Mouse (Mus musculus) splenic B cell, adult 2 months (primary cell): ENCODE measurements around the gene Rnf31.
A peak's percentile ranks its signal among the peaks of the same experiment; 100 is the strongest.

Source experiments
- DNase-seq: peaks from one replicate; pipeline ENCODE4 v3.0.0-alpha.2; 2011; ENCODE audit warnings: low read depth, low spot score
- H3K27me3 ChIP-seq: 2 replicates; pipeline ENCODE4 v1.6.1; 2012; ENCODE audit warnings: mild to moderate bottlenecking, low read length, moderate library complexity, mixed read lengths; ENCODE audit not compliant: control insufficient read depth, poor library complexity, insufficient read depth, severe bottlenecking
- H3K36me3 ChIP-seq: 2 replicates; pipeline ENCODE4 v1.6.1; 2012; ENCODE audit warnings: mild to moderate bottlenecking, low read length, moderate library complexity, mixed read lengths; ENCODE audit not compliant: control insufficient read depth, poor library complexity, insufficient read depth, severe bottlenecking

The Rnf31 gene

DNA sequence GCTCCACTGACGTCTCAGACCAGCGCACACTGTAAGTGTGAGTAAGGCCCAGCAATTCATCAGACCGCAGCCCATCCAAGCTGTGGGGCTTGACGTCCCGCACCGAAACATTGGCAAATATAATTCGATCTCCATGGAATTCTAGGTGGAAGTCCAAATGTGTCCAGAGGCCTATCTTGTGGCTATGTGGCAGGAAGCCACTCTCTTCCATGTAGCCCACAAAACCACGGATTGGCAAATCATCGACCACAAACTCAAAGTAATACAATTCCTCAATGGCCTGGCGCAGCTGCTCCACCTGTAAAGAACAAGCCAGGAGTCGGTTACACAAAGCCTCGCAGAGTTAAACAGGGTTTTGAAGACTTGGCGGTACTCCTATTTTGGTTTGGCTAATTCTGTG, 49.8 kb downstream of the Rnf31 start:
- H3K27me3 ChIP-seq: no peaks in the 10 kb centered on the region
- H3K36me3 ChIP-seq: peaks cover 8% of the 10 kb centered on the region; the same call in 1 of the 2 replicates
- no peak for DNase-seq

DNA sequence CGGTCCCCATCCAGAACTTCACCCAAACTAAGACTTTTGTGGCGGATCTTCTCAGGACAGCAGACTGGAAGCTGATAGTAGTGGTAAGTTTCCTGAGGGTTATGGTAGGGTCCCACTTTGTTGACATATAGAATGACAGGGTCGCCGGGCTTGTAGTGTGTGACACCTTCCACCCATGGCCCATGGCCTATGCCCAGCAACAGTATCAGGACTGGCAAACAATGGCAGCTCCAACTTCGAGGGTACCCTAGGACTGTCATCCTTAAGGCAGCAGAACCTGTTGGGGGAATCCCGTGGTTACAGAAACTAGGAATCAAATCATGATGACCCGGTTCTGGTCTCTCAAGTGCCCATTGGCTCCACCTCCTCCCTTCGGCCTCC, 51.2 kb downstream of the Rnf31 start:
- Histone ChIP-seq H3K27me3 (no peaks in the 10 kb centered on the region), H3K36me3 (peaks cover 8% of the 10 kb centered on the region; the same call in 1 of the 2 replicates)
- no peak for DNase-seq

DNA sequence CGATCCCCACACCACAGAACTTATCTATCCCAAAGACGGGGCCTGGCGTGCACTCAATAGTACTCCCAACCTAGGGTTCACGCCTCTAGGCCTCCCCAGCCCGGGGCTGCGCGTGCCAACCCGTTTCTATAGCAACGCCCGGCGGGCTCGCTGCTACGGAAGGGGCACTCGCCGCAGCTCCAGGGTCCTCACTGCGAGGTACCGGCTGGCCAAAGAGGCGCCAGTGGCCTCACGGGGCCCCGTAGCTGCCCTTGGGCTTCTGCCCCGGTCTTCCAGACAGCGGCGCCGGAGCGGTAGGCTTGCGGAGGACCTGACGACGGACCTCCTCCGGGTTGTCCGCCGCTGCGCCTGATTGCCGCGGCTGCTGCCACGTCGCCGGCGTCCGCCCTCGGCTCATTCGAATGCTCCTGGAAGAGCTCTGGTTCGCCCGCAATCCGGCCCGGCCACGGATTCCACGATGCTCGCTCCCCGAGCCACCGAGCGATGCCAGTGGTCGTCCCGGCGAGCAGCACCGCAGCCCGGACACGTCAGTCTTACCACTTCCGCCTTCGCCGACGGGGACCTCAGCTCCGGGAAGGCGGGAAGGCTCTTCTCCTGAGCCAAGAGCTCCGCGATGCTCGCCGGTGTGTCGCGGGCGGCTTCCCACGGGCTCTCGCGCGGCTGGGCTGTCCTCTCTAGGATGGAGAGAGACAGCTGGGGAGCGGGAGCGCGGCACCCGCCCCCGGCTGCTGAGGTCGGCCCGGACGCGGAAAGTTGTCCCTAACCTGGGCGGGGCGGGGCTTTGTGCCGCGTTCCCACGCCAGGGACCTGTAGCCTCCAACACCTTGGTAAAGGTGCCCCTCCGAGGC, 51.8 kb downstream of the Rnf31 start, which contains the start of gene Tm9sf1:
Tm9sf1 (minus strand) TSS at position 747 of the 848 bp plus-strand sequence.
- H3K36me3 ChIP-seq: peaks cover 6% of the 10 kb centered on the region; the same call in 1 of the 2 replicates
- peak; percentile 79 for DNase-seq
- H3K27me3 ChIP-seq: no peaks in the 10 kb centered on the region

DNA sequence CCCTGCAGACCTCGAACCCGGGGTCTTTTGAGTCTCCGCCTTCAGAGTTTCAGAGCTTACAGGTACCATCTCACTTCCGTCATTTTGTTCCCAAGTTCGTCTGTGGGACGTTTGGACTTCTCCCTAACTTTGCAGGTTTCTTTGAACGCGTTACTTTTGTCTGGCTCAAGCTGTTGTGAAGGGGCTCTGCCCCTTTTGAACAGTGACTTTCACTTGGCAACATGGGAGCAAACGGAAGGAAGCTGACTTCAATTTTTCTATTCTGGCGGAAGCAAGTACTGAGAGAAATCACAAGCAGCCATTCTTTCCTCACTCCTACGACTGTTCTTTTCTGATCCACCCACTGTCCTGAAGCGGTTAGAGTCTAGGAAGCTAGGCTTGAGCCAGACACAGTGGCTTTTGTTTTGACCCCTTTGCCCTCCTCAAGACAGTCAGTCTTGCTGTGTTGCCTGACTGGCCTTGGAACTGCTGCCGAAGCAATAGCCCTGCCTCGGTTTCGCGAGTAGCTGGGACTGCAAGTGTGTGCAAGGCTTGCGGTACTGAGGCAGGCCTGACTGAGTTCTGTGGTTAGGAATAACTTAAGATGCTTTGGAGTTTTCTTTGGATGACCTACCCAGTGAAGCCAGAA, 52.9 kb downstream of the Rnf31 start:
- DNase-seq: peak; percentile 23
- peaks cover 4% of the 10 kb centered on the region; the same call in 1 of the 2 replicates for H3K36me3 ChIP-seq

DNA sequence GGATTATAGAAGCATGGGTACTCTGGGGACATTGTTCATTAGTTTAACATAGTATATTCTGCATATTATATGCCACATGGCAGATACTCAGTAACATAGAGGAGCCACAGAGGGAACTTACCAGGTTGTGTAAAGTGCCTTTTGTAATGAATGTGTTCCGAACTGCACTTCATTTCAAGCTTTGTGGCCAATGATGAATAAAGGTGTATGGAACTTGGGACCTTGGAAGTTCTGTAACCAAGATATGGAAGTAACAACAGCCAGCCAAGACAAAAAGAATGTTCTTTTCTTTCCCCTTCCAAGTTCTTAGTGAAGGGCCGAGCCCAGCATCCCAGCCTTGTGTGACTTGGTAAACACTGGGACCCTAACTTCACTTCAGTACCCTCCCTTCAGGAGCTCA, 58.4 kb downstream of the Rnf31 start, which contains the start of gene Tssk4:
Tssk4 (plus strand) TSS at position 301 of the 400 bp plus-strand sequence.
- DNase-seq: no peak
- H3K36me3 ChIP-seq: no peaks in the 10 kb centered on the region
- H3K27me3 ChIP-seq: no peaks in the 10 kb centered on the region

More for the DNA sequence above, 52.9 kb downstream of the Rnf31 start:
- H3K27me3 ChIP-seq: no peaks in the 10 kb centered on the region

DNA sequence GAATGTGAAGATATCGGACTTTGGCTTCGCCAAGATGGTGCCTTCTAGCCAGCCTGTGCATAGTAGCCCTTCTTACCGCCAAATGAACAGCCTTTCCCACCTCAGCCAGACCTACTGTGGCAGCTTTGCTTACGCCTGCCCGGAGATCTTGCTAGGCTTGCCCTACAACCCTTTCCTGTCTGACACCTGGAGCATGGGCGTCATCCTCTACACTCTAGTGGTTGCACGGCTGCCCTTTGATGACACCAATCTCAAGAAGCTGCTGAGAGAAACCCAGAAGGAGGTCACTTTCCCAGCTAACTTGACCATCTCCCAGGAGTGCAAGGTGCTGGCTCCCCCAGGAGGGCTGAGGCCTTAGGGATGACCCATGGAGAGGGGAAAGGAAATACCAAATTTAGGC, 60.0 kb downstream of the Rnf31 start:
- DNase-seq: no peak
- no peaks in the 10 kb centered on the region for H3K36me3 ChIP-seq

More for the DNA sequence above, 60.0 kb downstream of the Rnf31 start:
- H3K27me3 ChIP-seq: no peaks in the 10 kb centered on the region
